Mouse (Mus musculus): ENCODE results near the gene Ric1. TPM values are rescaled to one million over a fixed set of nuclear protein-coding genes. Genes with fewer than 3 reads are reported as not detected.

Ric1 gene
- 14.2 and 14.6 TPM in 2 replicates for polyA plus RNA-seq (2015; fragmentation: Nextera tagmentation; extraction: Ambion mirVana)

- Histone ChIP-seq H3K4me2 (peak within 1 kb of the TSS; percentile 76), H3K9ac (peak within 1 kb of the TSS; percentile 94), H3K9me3 (replicated peaks) (no peaks in the 10 kb centered on the region), H3K27ac (peak within 1 kb of the TSS; percentile 95), H3K4me3 (replicated peaks) (peak within 1 kb of the TSS; percentile 95), H3K36me3 (0 out of 2 replicates have a peak, but pooled peaks cover 2% of the 10 kb centered on the region), H3K4me1 (peaks cover 22% of the 10 kb centered on the region), H3K27me3 (no peaks in the 10 kb centered on the region)
- peak; percentile 98 for ATAC-seq (replicated peaks; ENCODE audit: low FRiP score)
- under 1% methylated on average over 72 of the region's 80 CpGs for WGBS
These were observed at the start of gene Ric1 for GRCm38 (mm10) chr19:29521637-29522435. Gene Ric1 (plus strand): TSS chr19:29522282.

GRCm38 (mm10) chr19:29472424-29472823, 49.7 kb upstream of the Ric1 start:
- no peak overlapping the region for H3K4me2 ChIP-seq
- ATAC-seq (replicated peaks; ENCODE audit: low FRiP score) = no peak
- H3K4me1 ChIP-seq = peaks cover 8% of the 10 kb centered on the region
- H3K27ac ChIP-seq = no peak overlapping the region
- no peak overlapping the region for H3K9ac ChIP-seq
- no peak overlapping the region for H3K4me3 ChIP-seq (replicated peaks)
- H3K9me3 ChIP-seq (replicated peaks) = no peaks in the 10 kb centered on the region
- no peaks in the 10 kb centered on the region for H3K36me3 ChIP-seq
- no peaks in the 10 kb centered on the region for H3K27me3 ChIP-seq
- 86% methylated on average over 8 of the region's 8 CpGs for WGBS

- H3K9me3 ChIP-seq (replicated peaks) = no peaks in the 10 kb centered on the region
- no peak for ATAC-seq (replicated peaks; ENCODE audit: low FRiP score)
- no peak overlapping the region for H3K9ac ChIP-seq
- H3K27ac ChIP-seq = no peak overlapping the region
- H3K4me3 ChIP-seq (replicated peaks) = no peak overlapping the region
- 86% methylated on average over 5 of the region's 5 CpGs for WGBS
- no peaks in the 10 kb centered on the region for H3K36me3 ChIP-seq
- peaks cover 8% of the 10 kb centered on the region for H3K4me1 ChIP-seq
- no peak overlapping the region for H3K4me2 ChIP-seq
- no peaks in the 10 kb centered on the region for H3K27me3 ChIP-seq
These were observed 49.1 kb upstream of the Ric1 start for GRCm38 (mm10) chr19:29472946-29473345.

- H3K4me1 ChIP-seq = peaks cover 4% of the 10 kb centered on the region
- ATAC-seq (replicated peaks; ENCODE audit: low FRiP score) = no peak
- no peaks in the 10 kb centered on the region for H3K9me3 ChIP-seq (replicated peaks)
- no peaks in the 10 kb centered on the region for H3K36me3 ChIP-seq
- H3K4me3 ChIP-seq (replicated peaks) = no peak overlapping the region
- H3K27me3 ChIP-seq = no peaks in the 10 kb centered on the region
- H3K4me2 ChIP-seq = no peak overlapping the region
- no peak overlapping the region for H3K27ac ChIP-seq
- 54% methylated on average over 2 of the region's 2 CpGs for WGBS
- no peak overlapping the region for H3K9ac ChIP-seq
These were observed 47.3 kb upstream of the Ric1 start for GRCm38 (mm10) chr19:29474803-29475202.

GRCm38 (mm10) chr19:29475210-29475620, 46.9 kb upstream of the Ric1 start:
- no peak overlapping the region for H3K27ac ChIP-seq
- no peaks in the 10 kb centered on the region for H3K27me3 ChIP-seq
- ATAC-seq (replicated peaks; ENCODE audit: low FRiP score) = no peak
- peaks cover 4% of the 10 kb centered on the region for H3K4me1 ChIP-seq
- H3K4me2 ChIP-seq = no peak overlapping the region
- WGBS = 76% methylated on average over 4 of the region's 4 CpGs
- no peaks in the 10 kb centered on the region for H3K9me3 ChIP-seq (replicated peaks)
- no peak overlapping the region for H3K4me3 ChIP-seq (replicated peaks)
- no peaks in the 10 kb centered on the region for H3K36me3 ChIP-seq
- no peak overlapping the region for H3K9ac ChIP-seq

GRCm38 (mm10) chr19:29478598-29478997, 43.5 kb upstream of the Ric1 start:
- Histone ChIP-seq H3K4me1 (no peaks in the 10 kb centered on the region), H3K9ac (no peak overlapping the region), H3K27me3 (no peaks in the 10 kb centered on the region), H3K27ac (no peak overlapping the region), H3K9me3 (replicated peaks) (no peaks in the 10 kb centered on the region), H3K4me2 (no peak overlapping the region), H3K36me3 (no peaks in the 10 kb centered on the region), H3K4me3 (replicated peaks) (no peak overlapping the region)
- WGBS = 17% methylated on average over 4 of the region's 4 CpGs
- ATAC-seq (replicated peaks; ENCODE audit: low FRiP score) = no peak

GRCm38 (mm10) chr19:29481578-29481977, 40.5 kb upstream of the Ric1 start:
- Histone ChIP-seq H3K4me1 (no peaks in the 10 kb centered on the region), H3K9ac (no peak overlapping the region), H3K4me2 (no peak overlapping the region), H3K4me3 (replicated peaks) (no peak overlapping the region), H3K27me3 (no peaks in the 10 kb centered on the region), H3K9me3 (replicated peaks) (no peaks in the 10 kb centered on the region), H3K36me3 (no peaks in the 10 kb centered on the region), H3K27ac (no peak overlapping the region)
- WGBS = 76% methylated on average over 6 of the region's 6 CpGs
- no peak for ATAC-seq (replicated peaks; ENCODE audit: low FRiP score)

GRCm38 (mm10) chr19:29482148-29482547, 39.9 kb upstream of the Ric1 start:
- ATAC-seq (replicated peaks; ENCODE audit: low FRiP score) = no peak
- Histone ChIP-seq H3K27ac (no peak overlapping the region), H3K27me3 (no peaks in the 10 kb centered on the region), H3K4me3 (replicated peaks) (no peak overlapping the region), H3K4me2 (no peak overlapping the region), H3K36me3 (no peaks in the 10 kb centered on the region), H3K9ac (no peak overlapping the region), H3K4me1 (no peaks in the 10 kb centered on the region), H3K9me3 (replicated peaks) (no peaks in the 10 kb centered on the region)
- WGBS = 84% methylated on average over 5 of the region's 5 CpGs

GRCm38 (mm10) chr19:29482637-29483036, 39.4 kb upstream of the Ric1 start:
- no peaks in the 10 kb centered on the region for H3K27me3 ChIP-seq
- no peaks in the 10 kb centered on the region for H3K9me3 ChIP-seq (replicated peaks)
- no peak overlapping the region for H3K4me2 ChIP-seq
- WGBS = 72% methylated on average over 3 of the region's 3 CpGs
- H3K4me3 ChIP-seq (replicated peaks) = no peak overlapping the region
- no peak overlapping the region for H3K27ac ChIP-seq
- 0 out of 2 replicates have a peak, but pooled peaks cover 2% of the 10 kb centered on the region for H3K4me1 ChIP-seq
- H3K36me3 ChIP-seq = no peaks in the 10 kb centered on the region
- no peak overlapping the region for H3K9ac ChIP-seq
- no peak for ATAC-seq (replicated peaks; ENCODE audit: low FRiP score)

- H3K9me3 ChIP-seq (replicated peaks) = no peaks in the 10 kb centered on the region
- no peak for ATAC-seq (replicated peaks; ENCODE audit: low FRiP score)
- WGBS = 46% methylated on average over 2 of the region's 2 CpGs
These were observed 38.7 kb upstream of the Ric1 start for GRCm38 (mm10) chr19:29483386-29483785.

GRCm38 (mm10) chr19:29484537-29484936, 37.5 kb upstream of the Ric1 start:
- no peaks in the 10 kb centered on the region for H3K27me3 ChIP-seq
- H3K9me3 ChIP-seq (replicated peaks) = no peaks in the 10 kb centered on the region
- peaks cover 11% of the 10 kb centered on the region; the same call in 1 of the 2 replicates for H3K4me1 ChIP-seq
- no peak overlapping the region for H3K4me3 ChIP-seq (replicated peaks)
- WGBS = 41% methylated on average over 2 of the region's 2 CpGs
- no peak for ATAC-seq (replicated peaks; ENCODE audit: low FRiP score)
- no peak overlapping the region for H3K27ac ChIP-seq
- no peak overlapping the region for H3K9ac ChIP-seq
- H3K4me2 ChIP-seq = no peak overlapping the region
- H3K36me3 ChIP-seq = no peaks in the 10 kb centered on the region

More at GRCm38 (mm10) chr19:29483386-29483785, 38.7 kb upstream of the Ric1 start:
- no peak overlapping the region for H3K4me2 ChIP-seq
- no peaks in the 10 kb centered on the region for H3K27me3 ChIP-seq
- no peak overlapping the region for H3K9ac ChIP-seq
- H3K4me3 ChIP-seq (replicated peaks) = no peak overlapping the region
- peaks cover 7% of the 10 kb centered on the region; the same call in 1 of the 2 replicates for H3K4me1 ChIP-seq
- H3K27ac ChIP-seq = no peak overlapping the region
- H3K36me3 ChIP-seq = no peaks in the 10 kb centered on the region

GRCm38 (mm10) chr19:29485257-29485948, 36.7 kb upstream of the Ric1 start:
- no peaks in the 10 kb centered on the region for H3K9me3 ChIP-seq (replicated peaks)

More at GRCm38 (mm10) chr19:29485257-29485948, 36.7 kb upstream of the Ric1 start:
- H3K9ac ChIP-seq = no peak overlapping the region
- H3K27ac ChIP-seq = no peak overlapping the region
- H3K4me1 ChIP-seq = peaks cover 11% of the 10 kb centered on the region; the same call in 1 of the 2 replicates
- H3K4me2 ChIP-seq = no peak overlapping the region
- no peak overlapping the region for H3K4me3 ChIP-seq (replicated peaks)
- ATAC-seq (replicated peaks; ENCODE audit: low FRiP score) = no peak
- WGBS = 90% methylated on average over 3 of the region's 3 CpGs
- no peaks in the 10 kb centered on the region for H3K27me3 ChIP-seq
- H3K36me3 ChIP-seq = no peaks in the 10 kb centered on the region
